Mouse (Mus musculus): ENCODE results near the gene Aldh3b1. TPM values are rescaled to one million over a fixed set of nuclear protein-coding genes. Genes with fewer than 3 reads are reported as not detected.
"Not testable (repeated sequence)": the region's sequence is repeated elsewhere in the genome, so short reads cannot be mapped to it uniquely, and the experiment has no call there.

The Aldh3b1 gene
- polyA plus RNA-seq (2014; fragmentation: Nextera tagmentation; extraction: Ambion mirVana) = 2.1 and 3.1 TPM in 2 replicates

DNA sequence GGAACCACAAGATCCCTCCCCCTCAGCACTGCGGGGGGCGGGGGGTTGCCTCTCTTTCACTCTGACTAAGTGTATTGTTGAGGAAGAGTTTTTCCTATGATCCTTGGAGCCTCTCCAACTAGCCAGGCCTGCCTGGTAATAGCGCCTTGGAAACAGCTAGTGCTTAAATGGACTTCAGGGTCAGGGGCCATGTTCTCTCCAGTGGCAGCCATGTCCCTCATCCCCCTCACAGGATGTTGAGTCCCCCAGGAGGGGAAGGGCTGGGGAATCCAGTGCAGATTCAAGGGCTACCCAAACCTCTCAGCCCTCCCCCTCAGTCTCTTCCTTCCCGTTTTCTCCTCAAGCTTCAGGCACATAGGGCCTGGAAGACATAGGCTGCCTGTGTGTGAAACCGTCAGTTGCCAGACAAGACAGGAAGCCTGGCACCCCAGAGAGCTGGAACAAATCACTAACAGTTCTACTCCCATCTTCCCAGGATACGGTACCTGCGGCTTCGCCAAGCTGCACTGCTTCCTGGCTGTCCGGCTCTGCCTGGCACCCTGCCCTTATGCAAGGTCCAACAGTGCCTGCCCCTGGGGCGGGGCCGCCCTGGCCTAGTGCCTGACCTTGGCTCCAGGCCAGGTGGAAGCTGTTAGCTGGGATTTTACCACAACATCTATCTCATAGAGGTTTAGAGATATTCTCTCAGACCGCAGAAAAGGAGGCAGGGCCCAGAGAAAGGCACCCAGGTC, at the start of gene Aldh3b1:
TSS of gene Aldh3b1 (minus strand) at position 598 of the 731 bp plus-strand sequence.
- peak; percentile 67; the same call in 1 of the 2 replicates for ATAC-seq (ENCODE audit: low read depth)
- Histone ChIP-seq H3K4me1 (ENCODE audit: control insufficient read depth, insufficient read depth, low read length) (no peaks in the 10 kb centered on the region), H3K27ac (ENCODE audit: low read depth, low read length) (peak within 1 kb of the TSS; percentile 35; the same call in 1 of the 2 replicates), H3K9ac (replicated peaks; ENCODE audit: low read depth, low read length) (0 out of 2 replicates have a peak within 1 kb of the TSS, but pooled peaks have one; percentile 16), H3K4me3 (ENCODE audit: low read depth, low read length) (no peak within 1 kb of the TSS), H3K9me3 (ENCODE audit: control insufficient read depth, low read length) (no peaks in the 10 kb centered on the region), H3K36me3 (ENCODE audit: control insufficient read depth, insufficient read depth, low read length) (no peaks in the 10 kb centered on the region), H3K4me2 (ENCODE audit: low read depth, low read length) (no peak within 1 kb of the TSS), H3K27me3 (ENCODE audit: control insufficient read depth, insufficient read depth, low read length) (no peaks in the 10 kb centered on the region)
- WGBS = 55% methylated on average over 12 of the region's 12 CpGs

DNA sequence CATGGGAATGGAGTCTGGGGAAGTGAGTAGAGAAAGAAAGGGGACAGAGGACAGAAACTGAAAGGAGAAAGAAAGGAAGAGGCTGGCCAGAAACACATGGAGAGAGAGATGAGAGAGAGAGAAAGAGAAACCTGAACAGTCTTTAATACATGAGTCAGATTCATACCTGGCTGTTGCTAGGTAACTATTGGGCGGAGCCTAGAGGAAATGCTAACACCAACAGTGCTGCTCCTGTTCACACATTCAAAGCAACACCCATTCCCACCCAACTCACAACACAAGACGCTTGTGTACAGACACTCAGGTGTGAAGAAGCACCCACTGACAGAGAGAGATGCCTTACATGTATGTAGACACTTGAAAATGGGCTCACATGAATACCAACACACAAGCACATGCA, 46.3 kb upstream of the Aldh3b1 start:
- WGBS = 76% methylated on average over 2 of the region's 2 CpGs
- Histone ChIP-seq H3K27ac (ENCODE audit: low read depth, low read length) (no peak overlapping the region), H3K4me3 (ENCODE audit: low read depth, low read length) (no peak overlapping the region), H3K4me2 (ENCODE audit: low read depth, low read length) (no peak overlapping the region), H3K9ac (replicated peaks; ENCODE audit: low read depth, low read length) (no peak overlapping the region), H3K9me3 (ENCODE audit: control insufficient read depth, low read length) (no peaks in the 10 kb centered on the region), H3K27me3 (ENCODE audit: control insufficient read depth, insufficient read depth, low read length) (no peaks in the 10 kb centered on the region), H3K36me3 (ENCODE audit: control insufficient read depth, insufficient read depth, low read length) (no peaks in the 10 kb centered on the region), H3K4me1 (ENCODE audit: control insufficient read depth, insufficient read depth, low read length) (no peaks in the 10 kb centered on the region)
- no peak for ATAC-seq (ENCODE audit: low read depth)

DNA sequence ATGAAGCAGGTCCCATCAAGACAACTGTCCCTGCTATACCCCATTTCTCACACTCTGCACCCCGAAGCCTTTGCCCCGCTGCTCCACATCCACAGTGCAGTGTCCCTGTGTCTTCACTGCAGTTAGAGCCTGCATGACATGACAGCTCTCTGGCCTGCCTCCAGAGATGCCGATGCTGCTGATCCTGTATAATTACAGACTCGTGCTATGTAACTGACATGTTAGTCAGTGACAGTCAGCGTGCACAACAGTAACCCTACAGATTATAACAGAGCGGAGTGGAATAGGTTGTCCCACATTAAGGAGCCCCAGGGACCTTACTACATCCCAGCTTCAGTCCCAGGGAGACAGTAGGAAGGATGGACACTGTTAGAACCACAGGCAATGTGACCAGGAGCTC, 45.0 kb upstream of the Aldh3b1 start:
- not testable (repeated sequence) for H3K27me3 ChIP-seq (ENCODE audit: control insufficient read depth, insufficient read depth, low read length); H3K9me3 ChIP-seq (ENCODE audit: control insufficient read depth, low read length); H3K4me2 ChIP-seq (ENCODE audit: low read depth, low read length); H3K4me1 ChIP-seq (ENCODE audit: control insufficient read depth, insufficient read depth, low read length); H3K9ac ChIP-seq (replicated peaks; ENCODE audit: low read depth, low read length); H3K27ac ChIP-seq (ENCODE audit: low read depth, low read length); ATAC-seq (ENCODE audit: low read depth); H3K4me3 ChIP-seq (ENCODE audit: low read depth, low read length); H3K36me3 ChIP-seq (ENCODE audit: control insufficient read depth, insufficient read depth, low read length)
- 88% methylated on average over 6 of the region's 6 CpGs for WGBS

DNA sequence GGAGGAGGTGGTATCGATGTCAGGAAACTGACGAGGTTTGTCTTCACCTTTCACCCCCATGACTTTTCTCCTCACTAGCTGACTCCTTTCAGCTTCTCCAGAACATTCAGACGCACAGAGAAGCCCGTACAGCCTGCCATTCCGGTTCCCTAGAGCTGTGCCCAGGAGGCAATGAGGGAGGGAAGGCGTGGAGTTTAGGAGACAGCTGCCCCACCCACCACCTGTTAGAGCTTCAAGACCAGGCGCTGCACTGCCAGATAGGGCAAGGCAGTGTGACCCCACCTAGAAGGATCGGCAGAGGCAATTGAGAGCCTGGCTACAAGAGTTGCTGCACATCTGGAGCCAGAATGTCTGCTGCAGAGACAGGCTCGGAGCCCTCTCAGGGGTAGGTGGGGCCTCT, 42.6 kb upstream of the Aldh3b1 start, which contains the start of gene Aldh3b2:
TSS of gene Aldh3b2 (plus strand) at position 100 of the 400 bp plus-strand sequence.
- WGBS = 49% methylated on average over 9 of the region's 9 CpGs
- no peak for ATAC-seq (ENCODE audit: low read depth)
- Histone ChIP-seq H3K9ac (replicated peaks; ENCODE audit: low read depth, low read length) (no peak within 1 kb of the TSS), H3K4me2 (ENCODE audit: low read depth, low read length) (no peak within 1 kb of the TSS), H3K27me3 (ENCODE audit: control insufficient read depth, insufficient read depth, low read length) (no peaks in the 10 kb centered on the region), H3K9me3 (ENCODE audit: control insufficient read depth, low read length) (no peaks in the 10 kb centered on the region), H3K27ac (ENCODE audit: low read depth, low read length) (no peak within 1 kb of the TSS), H3K4me3 (ENCODE audit: low read depth, low read length) (no peak within 1 kb of the TSS), H3K4me1 (ENCODE audit: control insufficient read depth, insufficient read depth, low read length) (no peaks in the 10 kb centered on the region), H3K36me3 (ENCODE audit: control insufficient read depth, insufficient read depth, low read length) (no peaks in the 10 kb centered on the region)

DNA sequence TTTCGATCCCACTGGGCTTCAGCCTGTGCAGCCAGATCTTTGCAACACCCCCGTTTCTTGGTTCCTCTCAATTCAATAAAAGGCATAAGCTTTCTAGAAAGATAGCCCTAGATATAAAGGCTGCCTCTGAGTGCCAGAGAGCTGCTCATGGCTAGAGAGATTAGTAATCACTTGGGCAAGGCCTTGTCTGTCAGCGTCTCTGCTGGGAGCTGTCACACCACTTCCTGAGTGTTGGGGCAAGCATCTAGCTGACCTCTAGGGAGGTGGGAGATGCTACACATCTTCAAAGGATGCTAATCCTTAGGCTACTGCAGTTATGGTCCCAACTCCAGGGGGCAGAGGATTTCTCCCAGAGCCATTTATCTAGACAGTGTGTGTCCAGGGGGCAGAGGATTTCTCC, 37.6 kb upstream of the Aldh3b1 start:
- WGBS = 75% methylated on average over 3 of the region's 3 CpGs
- no peak for ATAC-seq (ENCODE audit: low read depth)

DNA sequence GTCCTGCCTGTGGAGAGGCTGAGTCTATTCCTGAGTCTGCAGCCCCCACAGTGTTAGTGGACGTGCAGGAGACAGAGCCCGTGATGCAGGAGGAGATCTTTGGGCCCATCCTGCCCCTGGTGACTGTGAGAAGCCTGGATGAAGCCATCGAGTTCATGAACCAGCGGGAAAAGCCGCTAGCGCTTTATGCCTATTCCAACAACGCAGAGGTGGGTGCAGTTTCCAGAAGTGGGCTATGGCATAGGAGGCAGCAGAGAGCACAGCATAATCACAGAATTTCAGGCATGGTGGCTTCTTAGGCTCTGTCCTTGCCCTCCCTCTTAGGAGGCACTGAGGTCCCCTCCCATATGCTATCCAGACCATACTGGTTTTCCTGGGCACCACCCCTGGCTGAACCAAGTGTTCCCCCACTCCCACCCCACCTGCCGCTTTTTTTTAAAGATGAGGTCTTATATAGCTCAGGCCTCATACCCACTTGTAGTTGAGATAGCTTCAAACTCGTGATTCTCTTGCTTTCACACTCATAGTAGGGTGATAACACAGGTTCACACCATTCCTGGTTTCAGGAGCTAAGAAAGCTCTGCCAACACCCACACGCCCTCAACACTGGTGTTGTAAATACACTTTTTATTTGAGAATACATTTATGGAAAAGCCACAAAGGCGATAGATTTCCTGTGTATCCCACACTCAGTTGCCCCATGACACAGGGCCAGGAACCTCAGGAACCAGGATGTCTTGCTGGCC, 36.9 kb upstream of the Aldh3b1 start:
- no peaks in the 10 kb centered on the region for H3K4me1 ChIP-seq (ENCODE audit: control insufficient read depth, insufficient read depth, low read length)
- no peaks in the 10 kb centered on the region for H3K27me3 ChIP-seq (ENCODE audit: control insufficient read depth, insufficient read depth, low read length)
- 79% methylated on average over 11 of the region's 11 CpGs for WGBS
- H3K4me3 ChIP-seq (ENCODE audit: low read depth, low read length) = no peak overlapping the region
- no peak for ATAC-seq (ENCODE audit: low read depth)
- no peak overlapping the region for H3K27ac ChIP-seq (ENCODE audit: low read depth, low read length)
- H3K4me2 ChIP-seq (ENCODE audit: low read depth, low read length) = no peak overlapping the region
- no peaks in the 10 kb centered on the region for H3K36me3 ChIP-seq (ENCODE audit: control insufficient read depth, insufficient read depth, low read length)
- H3K9ac ChIP-seq (replicated peaks; ENCODE audit: low read depth, low read length) = no peak overlapping the region
- no peaks in the 10 kb centered on the region for H3K9me3 ChIP-seq (ENCODE audit: control insufficient read depth, low read length)

More for the DNA sequence above, 37.6 kb upstream of the Aldh3b1 start:
- Histone ChIP-seq H3K27ac (ENCODE audit: low read depth, low read length) (no peak overlapping the region), H3K9me3 (ENCODE audit: control insufficient read depth, low read length) (no peaks in the 10 kb centered on the region), H3K9ac (replicated peaks; ENCODE audit: low read depth, low read length) (no peak overlapping the region), H3K4me1 (ENCODE audit: control insufficient read depth, insufficient read depth, low read length) (no peaks in the 10 kb centered on the region), H3K27me3 (ENCODE audit: control insufficient read depth, insufficient read depth, low read length) (no peaks in the 10 kb centered on the region), H3K36me3 (ENCODE audit: control insufficient read depth, insufficient read depth, low read length) (no peaks in the 10 kb centered on the region), H3K4me2 (ENCODE audit: low read depth, low read length) (no peak overlapping the region), H3K4me3 (ENCODE audit: low read depth, low read length) (no peak overlapping the region)

DNA sequence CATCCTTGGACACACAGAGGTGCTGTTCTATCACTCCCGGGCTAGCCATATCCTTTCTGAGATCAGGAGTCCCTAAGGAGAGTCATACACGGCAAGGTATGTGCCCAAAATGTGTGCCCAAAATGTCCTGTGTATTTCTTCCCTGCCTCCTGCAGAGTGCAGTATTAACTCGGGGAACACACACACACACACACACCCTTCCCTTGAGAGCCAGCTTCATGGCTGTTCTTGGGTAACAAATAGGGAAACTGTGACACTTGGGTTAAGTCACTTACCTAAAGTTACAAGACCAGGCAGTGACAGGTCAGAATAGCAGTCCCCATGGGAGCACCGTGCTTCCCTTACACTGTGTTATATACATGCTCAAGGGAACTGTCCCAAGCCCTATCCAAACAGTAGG, 34.4 kb upstream of the Aldh3b1 start:
- Histone ChIP-seq H3K27ac (ENCODE audit: low read depth, low read length) (no peak overlapping the region), H3K36me3 (ENCODE audit: control insufficient read depth, insufficient read depth, low read length) (no peaks in the 10 kb centered on the region), H3K9me3 (ENCODE audit: control insufficient read depth, low read length) (no peaks in the 10 kb centered on the region), H3K4me1 (ENCODE audit: control insufficient read depth, insufficient read depth, low read length) (no peaks in the 10 kb centered on the region), H3K4me2 (ENCODE audit: low read depth, low read length) (no peak overlapping the region), H3K27me3 (ENCODE audit: control insufficient read depth, insufficient read depth, low read length) (no peaks in the 10 kb centered on the region), H3K9ac (replicated peaks; ENCODE audit: low read depth, low read length) (no peak overlapping the region), H3K4me3 (ENCODE audit: low read depth, low read length) (no peak overlapping the region)
- WGBS = 79% methylated on average over 4 of the region's 4 CpGs
- no peak for ATAC-seq (ENCODE audit: low read depth)

DNA sequence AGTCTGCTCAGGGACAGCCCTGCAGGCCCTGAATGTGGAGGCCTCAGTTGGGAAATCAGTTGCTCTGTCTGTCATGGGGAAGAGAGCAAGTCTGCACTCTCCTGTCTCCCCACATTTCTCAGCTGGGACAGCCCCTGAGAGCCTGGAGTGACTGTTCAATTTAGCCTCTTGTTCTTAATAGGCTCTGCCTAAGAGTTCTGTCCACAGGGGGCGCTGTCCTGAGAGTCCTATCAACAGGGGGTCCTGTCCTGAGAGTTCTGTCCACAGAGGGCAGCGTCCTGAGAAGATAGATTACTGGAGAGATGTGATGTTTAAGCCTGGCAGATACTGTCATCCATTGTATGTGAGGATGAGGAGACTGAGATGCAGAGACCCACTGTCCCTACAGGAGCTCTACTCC, 32.9 kb upstream of the Aldh3b1 start:
- ATAC-seq (ENCODE audit: low read depth) = no peak
- Histone ChIP-seq H3K4me1 (ENCODE audit: control insufficient read depth, insufficient read depth, low read length) (no peaks in the 10 kb centered on the region), H3K9ac (replicated peaks; ENCODE audit: low read depth, low read length) (no peak overlapping the region), H3K36me3 (ENCODE audit: control insufficient read depth, insufficient read depth, low read length) (no peaks in the 10 kb centered on the region), H3K4me3 (ENCODE audit: low read depth, low read length) (no peak overlapping the region), H3K4me2 (ENCODE audit: low read depth, low read length) (no peak overlapping the region), H3K27me3 (ENCODE audit: control insufficient read depth, insufficient read depth, low read length) (no peaks in the 10 kb centered on the region), H3K9me3 (ENCODE audit: control insufficient read depth, low read length) (no peaks in the 10 kb centered on the region), H3K27ac (ENCODE audit: low read depth, low read length) (no peak overlapping the region)
- WGBS = 15% methylated on average over 2 of the region's 2 CpGs

DNA sequence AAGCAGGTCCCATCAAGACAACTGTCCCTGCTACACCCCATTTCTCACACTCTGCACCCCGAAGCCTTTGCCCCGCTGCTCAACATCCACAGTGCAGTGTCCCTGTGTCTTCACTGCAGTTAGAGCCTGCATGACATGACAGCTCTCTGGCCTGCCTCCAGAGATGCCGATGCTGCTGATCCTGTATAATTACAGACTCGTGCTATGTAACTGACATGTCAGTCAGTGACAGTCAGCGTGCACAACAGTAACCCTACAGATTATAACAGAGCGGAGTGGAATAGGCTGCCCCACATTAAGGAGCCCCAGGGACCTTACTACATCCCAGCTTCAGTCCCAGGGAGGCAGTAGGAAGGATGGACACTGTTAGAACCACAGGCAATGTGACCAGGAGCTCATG, 32.2 kb upstream of the Aldh3b1 start:
- not testable (repeated sequence) for H3K4me2 ChIP-seq (ENCODE audit: low read depth, low read length); ATAC-seq (ENCODE audit: low read depth); H3K9ac ChIP-seq (replicated peaks; ENCODE audit: low read depth, low read length); H3K4me1 ChIP-seq (ENCODE audit: control insufficient read depth, insufficient read depth, low read length); H3K4me3 ChIP-seq (ENCODE audit: low read depth, low read length); H3K27ac ChIP-seq (ENCODE audit: low read depth, low read length); H3K36me3 ChIP-seq (ENCODE audit: control insufficient read depth, insufficient read depth, low read length); H3K27me3 ChIP-seq (ENCODE audit: control insufficient read depth, insufficient read depth, low read length); H3K9me3 ChIP-seq (ENCODE audit: control insufficient read depth, low read length)
- 88% methylated on average over 6 of the region's 6 CpGs for WGBS

All from neural tube, embryonic 14.5 days (tissue).